Mouse (Mus musculus) kidney, postnatal 0 days (tissue): ENCODE data around the gene Gm6793. TPM values are rescaled to one million over a fixed set of nuclear protein-coding genes. Genes with fewer than 3 reads are reported as not detected.

ENCODE experiments used
- ATAC-seq: fragments of 200-750 bp; cut with Nextera tagmentation; replicated peaks from 2 replicates; pipeline ENCODE4 v1.8.0; 2017; ENCODE audit warnings: low read depth, moderate number of reproducible peaks, moderate TSS enrichment, moderate library complexity; ENCODE audit not compliant: low FRiP score
- DNase-seq: peaks from one replicate; pipeline ENCODE4 v3.0.0-alpha.2; 2016; ENCODE audit warnings: low spot score
- H3K27ac ChIP-seq: fragments of 300-500 bp; sonication (generic); 2 replicates; pipeline ENCODE4 v1.5.1; 2014; ENCODE audit warnings: mild to moderate bottlenecking
- H3K27me3 ChIP-seq: fragments of 300-500 bp; sonication (generic); 2 replicates; pipeline ENCODE4 v1.6.1; 2014; ENCODE audit warnings: low read length, mixed read lengths; ENCODE audit not compliant: insufficient read depth
- H3K36me3 ChIP-seq: fragments of 300-500 bp; sonication (generic); 2 replicates; pipeline ENCODE4 v1.6.1; 2014; ENCODE audit warnings: low read length, mixed read lengths; ENCODE audit not compliant: insufficient read depth
- H3K4me1 ChIP-seq: fragments of 300-500 bp; sonication (generic); replicated peaks from 2 replicates; pipeline ENCODE4 v1.6.1; 2014; ENCODE audit warnings: antibody characterized with exemption, low read length, mixed read lengths; ENCODE audit not compliant: insufficient read depth
- H3K4me2 ChIP-seq: fragments of 300-500 bp; sonication (generic); 2 replicates; pipeline ENCODE4 v1.6.1; 2014; ENCODE audit warnings: mild to moderate bottlenecking, low read length, moderate library complexity, mixed read lengths
- H3K4me3 ChIP-seq: fragments of 300-500 bp; sonication (generic); replicated peaks from 2 replicates; pipeline ENCODE4 v1.5.1; 2014; ENCODE audit warnings: low read depth, low read length
- H3K9ac ChIP-seq: fragments of 300-500 bp; sonication (generic); 2 replicates; pipeline ENCODE4 v1.6.1; 2014; ENCODE audit warnings: low read depth, low read length
- H3K9me3 ChIP-seq: fragments of 300-500 bp; sonication (generic); replicated peaks from 2 replicates; pipeline ENCODE4 v1.6.1; 2016; ENCODE audit warnings: low read length, inconsistent platforms, mixed read lengths
- CTCF ChIP-seq: IDR thresholded peaks from 2 replicates; pipeline ENCODE4 v1.5.1; 2016; ENCODE audit warnings: antibody characterized with exemption, low read depth, mild to moderate bottlenecking, moderate library complexity
- WGBS: fragments of 180-500 bp; shearing (Covaris S2); extraction: QIAGEN DNeasy Blood & Tissue Kit; methylation state at CpG from one replicate; pipeline ENCODE4 v1.1.7; 2014; 5-methylcytosine and 5-hydroxymethylcytosine counted together
- polyA plus RNA-seq: library from polyadenylated mRNA; unstranded; fragments of >200 nt; fragmentation: Nextera tagmentation; extraction: Ambion mirVana; gene quantifications from 2 replicates; pipeline ENCODE4 v1.2.1, GENCODE M21; 2015

Gene Gm6793
- polyA plus RNA-seq, 1 experiment from 2014 or later: 0.29 TPM

DNA sequence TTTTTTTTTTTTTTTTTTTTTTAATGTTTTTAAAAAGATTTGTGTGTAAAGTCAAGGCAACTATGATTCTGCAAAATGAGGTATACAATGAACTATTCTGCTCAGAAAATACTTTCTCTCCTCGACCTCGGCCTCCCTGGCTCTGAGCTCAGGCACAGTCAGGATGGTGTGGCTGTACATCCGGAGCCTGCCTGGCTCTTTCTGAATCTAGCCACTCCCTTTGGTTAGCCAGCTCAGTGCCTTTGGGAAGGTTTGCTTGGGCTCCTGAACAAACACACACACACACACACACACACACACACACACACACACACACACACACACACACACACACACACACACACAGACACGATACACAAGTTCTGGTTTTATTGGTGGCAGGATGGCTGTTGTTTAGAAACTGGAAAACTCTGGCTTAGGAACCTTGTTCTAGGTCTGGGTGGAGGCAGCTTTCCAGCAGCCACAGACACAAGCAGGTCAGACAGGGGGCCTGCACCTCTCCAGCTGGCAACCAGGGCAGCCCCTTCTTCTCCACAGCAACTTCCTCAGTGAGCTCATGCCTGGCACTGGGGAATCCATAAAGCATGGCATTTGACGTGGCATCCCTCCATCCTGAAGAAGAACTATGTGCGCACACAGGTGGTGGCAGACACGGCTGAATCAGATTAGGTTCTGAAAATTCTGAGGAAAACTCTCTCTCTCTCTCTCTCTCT lies 49.8 kb downstream of the Gm6793 start:
- no peak for DNase-seq
- ATAC-seq: no peak
- Histone ChIP-seq H3K9ac (no peak overlapping the region), H3K4me2 (no peak overlapping the region), H3K4me1 (no peaks in the 10 kb centered on the region), H3K27ac (no peak overlapping the region), H3K27me3 (no peaks in the 10 kb centered on the region), H3K4me3 (no peak overlapping the region), H3K9me3 (no peaks in the 10 kb centered on the region), H3K36me3 (no peaks in the 10 kb centered on the region)
- WGBS: 72% methylated on average over 7 of the region's 7 CpGs
- TF ChIP-seq CTCF: no peak

DNA sequence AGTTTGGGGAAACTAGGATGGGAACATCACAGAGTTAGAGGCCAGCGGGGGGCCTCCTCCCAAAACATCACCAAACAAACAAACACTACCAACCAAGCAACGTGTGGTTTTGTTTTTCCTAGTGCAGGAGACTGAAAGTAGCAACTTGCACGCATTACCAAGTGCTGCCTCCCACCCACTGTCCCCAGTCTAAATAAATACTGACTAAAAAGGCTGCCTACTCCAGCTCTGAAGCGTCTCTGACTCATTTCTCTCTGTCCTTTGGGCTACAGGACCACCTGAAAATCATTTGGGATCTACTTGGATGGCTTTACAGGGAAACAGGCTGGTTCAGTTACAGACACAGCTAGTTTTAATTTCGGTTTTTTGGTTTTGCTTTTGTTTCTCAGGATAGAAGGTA lies 50.5 kb downstream of the Gm6793 start:
- Histone ChIP-seq H3K9ac (no peak overlapping the region), H3K4me1 (no peaks in the 10 kb centered on the region), H3K36me3 (no peaks in the 10 kb centered on the region), H3K4me2 (no peak overlapping the region), H3K9me3 (no peaks in the 10 kb centered on the region), H3K27ac (no peak overlapping the region), H3K27me3 (no peaks in the 10 kb centered on the region), H3K4me3 (no peak overlapping the region)
- no peak for TF ChIP-seq CTCF
- WGBS: 50% methylated on average over 5 of the region's 5 CpGs
- no peak for DNase-seq
- no peak for ATAC-seq

DNA sequence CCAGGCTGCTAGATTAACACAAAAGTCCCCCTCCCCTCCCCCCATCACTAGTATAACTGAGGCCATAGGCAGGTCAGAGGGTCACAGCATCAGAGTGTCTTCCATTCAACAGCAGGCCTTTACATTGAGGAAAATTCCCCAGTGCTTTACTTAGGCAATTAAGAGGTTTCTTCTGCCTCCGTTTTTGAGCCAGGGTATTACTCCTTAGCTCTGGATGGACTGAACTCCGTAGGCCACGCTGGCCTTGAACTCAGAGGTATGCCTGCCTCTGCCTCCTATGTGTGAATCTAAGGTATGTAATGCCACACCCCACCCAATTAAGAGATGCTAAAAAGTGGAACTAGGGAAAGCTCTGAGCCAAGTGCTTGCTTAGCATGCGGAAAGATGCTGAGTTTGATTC lies 51.3 kb downstream of the Gm6793 start:
- no peak for ATAC-seq
- H3K36me3 ChIP-seq: 0 out of 2 replicates have a peak, but pooled peaks cover 2% of the 10 kb centered on the region
- no peak overlapping the region for H3K4me2 ChIP-seq
- DNase-seq: no peak
- TF ChIP-seq CTCF: no peak
- no peaks in the 10 kb centered on the region for H3K4me1 ChIP-seq
- H3K9ac ChIP-seq: no peak overlapping the region
- WGBS: 91% methylated on average over 4 of the region's 4 CpGs
- H3K9me3 ChIP-seq: no peaks in the 10 kb centered on the region
- no peak overlapping the region for H3K4me3 ChIP-seq
- no peak overlapping the region for H3K27ac ChIP-seq
- H3K27me3 ChIP-seq: no peaks in the 10 kb centered on the region

Other genes with a start within 250 kb of the Gm6793 start
- gene Cfdp1, start 160.7 kb downstream of the Gm6793 start, polyA plus RNA-seq: 180 and 183 TPM in 2 replicates
- gene Tmem170, start 138.3 kb downstream of the Gm6793 start, polyA plus RNA-seq: 15.1 and 15.8 TPM in 2 replicates
- 0.51 and 0.58 TPM in 2 replicates for gene Chst5, start 104.6 kb downstream of the Gm6793 start, polyA plus RNA-seq
- gene Tmem231, start 81.2 kb downstream of the Gm6793 start, polyA plus RNA-seq: 17.3 and 17.7 TPM in 2 replicates
- gene Gabarapl2, start 74.3 kb downstream of the Gm6793 start, polyA plus RNA-seq: 264 and 266 TPM in 2 replicates
- gene Adat1, start 22.7 kb downstream of the Gm6793 start, polyA plus RNA-seq: 5.3 and 6.1 TPM in 2 replicates
- gene Kars, start 3.7 kb downstream of the Gm6793 start, polyA plus RNA-seq: 139 and 153 TPM in 2 replicates
- gene Terf2ip, start 3.6 kb downstream of the Gm6793 start, polyA plus RNA-seq: 15.7 and 18.6 TPM in 2 replicates